Mouse (Mus musculus) colon, adult 2 months (tissue): ENCODE results near the gene Nhlrc4. TPM values are rescaled to one million over a fixed set of nuclear protein-coding genes. Genes with fewer than 3 reads are reported as not detected.

Experiments used
- polyA plus RNA-seq: library from polyadenylated mRNA; depleted of rRNA; stranded (reverse); fragments of >200 nt; gene quantifications from 2 replicates; pipeline ENCODE4 v1.2.3, GENCODE M21; 2012; rRNA removed

Nhlrc4 gene
- polyA plus RNA-seq = not detected in 2 replicates

GRCm38 (mm10) chr17:25944366-25945163 lies at the start of gene Nhlrc4, which contains the start of gene Pigq:
Gene Nhlrc4 (minus strand): TSS chr17:25944961.
Gene Pigq (minus strand): TSS chr17:25944936.

DNA sequence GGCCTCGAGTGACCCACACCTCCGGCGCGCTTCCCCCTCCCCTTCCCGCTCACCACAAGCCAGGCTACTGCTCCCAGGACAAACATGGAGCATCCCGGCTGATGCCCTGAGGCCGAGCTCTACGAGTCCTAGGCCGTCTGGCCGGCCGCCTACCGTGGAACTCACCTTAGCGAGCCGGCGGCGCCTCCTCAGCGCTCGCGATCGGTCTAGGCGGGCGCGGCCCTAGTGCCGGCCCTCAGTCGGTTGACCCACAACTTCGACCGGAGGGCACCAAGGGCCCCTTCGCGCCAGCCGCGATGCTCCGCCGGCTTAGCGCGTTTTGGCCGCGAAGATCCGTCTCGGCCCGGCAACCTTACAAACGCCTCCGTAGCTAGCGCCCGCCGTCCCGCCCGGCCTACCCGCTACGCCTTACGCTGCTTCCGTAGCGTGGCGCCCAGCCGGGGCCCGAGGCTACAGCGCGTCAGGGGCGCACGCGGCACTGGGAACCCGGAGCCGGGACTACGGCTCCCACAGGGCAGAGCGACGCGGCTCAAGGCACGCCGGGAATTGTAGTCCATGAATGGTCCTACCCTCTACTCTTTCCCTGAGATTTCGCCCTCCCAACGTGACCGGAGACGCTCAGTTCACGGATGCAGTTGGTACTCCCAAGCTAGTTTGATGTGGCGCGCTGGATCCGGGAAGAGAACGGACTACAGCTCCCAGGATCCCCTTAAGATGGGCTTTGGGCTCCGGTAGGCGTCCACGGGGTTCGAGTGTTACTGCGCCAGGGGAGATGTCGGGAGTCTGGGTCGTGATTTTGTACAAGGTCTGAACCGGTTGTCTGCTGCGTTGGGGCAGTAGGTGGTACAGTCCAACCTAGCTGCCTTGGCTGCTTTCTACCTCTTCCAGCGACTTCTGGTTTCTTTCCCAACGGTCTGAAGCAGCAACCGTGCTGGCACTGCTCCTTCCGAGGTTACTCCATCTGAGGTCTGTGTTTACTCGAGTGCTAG lies 40.8 kb upstream of the Nhlrc4 start, which contains the start of gene Capn15:
TSS of gene Capn15 (minus strand) at position 491 of the 989 bp plus-strand sequence.

GRCm38 (mm10) chr17:25951803-25952623 lies 7.3 kb upstream of the Nhlrc4 start, which contains the start of gene A930017K11Rik:
Gene A930017K11Rik (minus strand): TSS chr17:25952565.

DNA sequence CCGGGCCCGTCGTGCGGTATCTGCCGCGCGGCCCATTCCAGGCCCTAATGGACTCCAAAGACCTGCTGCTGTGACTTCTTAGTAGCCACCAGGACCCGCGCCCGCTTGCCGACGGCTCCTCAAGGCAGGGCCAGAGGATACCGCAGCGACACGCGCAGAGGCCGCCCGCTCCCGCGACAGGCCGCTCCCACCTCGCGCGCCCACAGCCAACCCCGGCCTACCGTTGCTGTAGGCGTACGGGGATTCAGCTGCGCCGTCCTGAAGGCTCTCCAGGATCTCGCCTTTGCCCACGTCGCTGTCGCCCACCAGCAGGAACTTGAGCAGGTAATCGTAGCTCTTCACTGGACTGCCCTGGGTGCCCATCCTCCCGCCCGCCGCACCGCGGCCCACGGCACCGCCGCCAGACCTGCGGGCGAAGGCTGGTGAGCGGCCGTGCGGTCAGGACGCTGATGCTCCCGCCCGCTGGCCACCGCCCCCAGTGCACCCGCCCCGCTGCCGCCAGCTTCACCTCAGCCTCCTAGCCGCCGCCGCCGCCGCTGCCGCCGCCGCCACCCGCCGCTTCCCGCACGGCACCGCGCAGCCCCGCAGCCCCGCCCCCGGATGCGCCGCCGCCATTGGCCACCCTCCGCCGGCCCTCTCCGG lies 25.5 kb downstream of the Nhlrc4 start, which contains the start of gene Rab40c:
TSS of gene Rab40c (minus strand) at position 584 of the 642 bp plus-strand sequence.

Other genes with a start within 250 kb of the Nhlrc4 start
- gene Gng13, start 227.8 kb downstream of the Nhlrc4 start, polyA plus RNA-seq = 0.17 and 0.48 TPM in 2 replicates
- gene Chtf18, start 217.5 kb downstream of the Nhlrc4 start, polyA plus RNA-seq = 9.4 and 10.7 TPM in 2 replicates
- gene Rpusd1, start 217.3 kb downstream of the Nhlrc4 start, polyA plus RNA-seq = 37.3 and 40.1 TPM in 2 replicates
- gene Mslnl, start 208.9 kb downstream of the Nhlrc4 start, polyA plus RNA-seq = 0.59 and 0.60 TPM in 2 replicates
- 5.1 and 8.6 TPM in 2 replicates for gene Msln, start 190.6 kb downstream of the Nhlrc4 start, polyA plus RNA-seq
- gene Narfl, start 171.2 kb downstream of the Nhlrc4 start, polyA plus RNA-seq = 23.0 and 24.0 TPM in 2 replicates
- 42.7 and 47.9 TPM in 2 replicates for gene Haghl, start 159.3 kb downstream of the Nhlrc4 start, polyA plus RNA-seq
- gene Ccdc78, start 158.4 kb downstream of the Nhlrc4 start, polyA plus RNA-seq = not detected in 2 replicates
- 140 and 190 TPM in 2 replicates for gene Fam173a, start 152.1 kb downstream of the Nhlrc4 start, polyA plus RNA-seq
- 0.90 and 1.5 TPM in 2 replicates for gene AC134908.4, start 149.3 kb downstream of the Nhlrc4 start, polyA plus RNA-seq
- 30.8 and 45.3 TPM in 2 replicates for gene Metrn, start 147.8 kb downstream of the Nhlrc4 start, polyA plus RNA-seq
- 6.1 and 6.7 TPM in 2 replicates for gene Fbxl16, start 135.9 kb downstream of the Nhlrc4 start, polyA plus RNA-seq
- 41.6 and 47.1 TPM in 2 replicates for gene Wdr24, start 121.3 kb downstream of the Nhlrc4 start, polyA plus RNA-seq
- 61.3 and 67.4 TPM in 2 replicates for gene Jmjd8, start 116.1 kb downstream of the Nhlrc4 start, polyA plus RNA-seq
- 184 and 196 TPM in 2 replicates for gene Stub1, start 111.6 kb downstream of the Nhlrc4 start, polyA plus RNA-seq
- gene Rhbdl1, start 107.7 kb downstream of the Nhlrc4 start, polyA plus RNA-seq = 20.1 and 27.0 TPM in 2 replicates
- gene Gm20683, start 103.2 kb downstream of the Nhlrc4 start, polyA plus RNA-seq = 87.9 and 110 TPM in 2 replicates
- 134 and 145 TPM in 2 replicates for gene Rhot2, start 100.1 kb downstream of the Nhlrc4 start, polyA plus RNA-seq
- gene Wdr90, start 83.5 kb downstream of the Nhlrc4 start, polyA plus RNA-seq = 31.9 and 49.4 TPM in 2 replicates
- gene Mcrip2, start 76.2 kb downstream of the Nhlrc4 start, polyA plus RNA-seq = 146 and 175 TPM in 2 replicates
- 300 and 336 TPM in 2 replicates for gene Mettl26, start 69.9 kb downstream of the Nhlrc4 start, polyA plus RNA-seq
- gene Wfikkn1, start 64.1 kb downstream of the Nhlrc4 start, polyA plus RNA-seq = 1.6 and 2.1 TPM in 2 replicates
- gene Rab40c, start 25.2 kb downstream of the Nhlrc4 start, polyA plus RNA-seq = 53.2 and 56.8 TPM in 2 replicates
- gene Pigq, start within 50 bp of the Nhlrc4 start, polyA plus RNA-seq = 111 and 122 TPM in 2 replicates
- 0.10 TPM in 1 of 2 replicates, not detected in the other for gene A930017K11Rik, start 7.6 kb upstream of the Nhlrc4 start, polyA plus RNA-seq
- 50.6 and 50.9 TPM in 2 replicates for gene Capn15, start 40.8 kb upstream of the Nhlrc4 start, polyA plus RNA-seq
- 25.1 and 27.4 TPM in 2 replicates for gene Rab11fip3, start 124.6 kb upstream of the Nhlrc4 start, polyA plus RNA-seq
- gene Decr2, start 145.4 kb upstream of the Nhlrc4 start, polyA plus RNA-seq = 21.1 and 26.3 TPM in 2 replicates
- gene Nme4, start 150.6 kb upstream of the Nhlrc4 start, polyA plus RNA-seq = 15.7 and 16.6 TPM in 2 replicates
- 261 and 361 TPM in 2 replicates for gene Tmem8, start 168.3 kb upstream of the Nhlrc4 start, polyA plus RNA-seq
- 87.5 and 93.2 TPM in 2 replicates for gene Mrpl28, start 178.5 kb upstream of the Nhlrc4 start, polyA plus RNA-seq
- gene Axin1, start 193.7 kb upstream of the Nhlrc4 start, polyA plus RNA-seq = 16.4 and 17.1 TPM in 2 replicates